Mouse (Mus musculus) hindbrain, embryonic 16.5 days (tissue): ENCODE measurements around the gene Btla. TPM values are rescaled to one million over a fixed set of nuclear protein-coding genes. Genes with fewer than 3 reads are reported as not detected.

Source experiments
- ATAC-seq: fragments of 200-750 bp; cut with Nextera tagmentation; 2 replicates; pipeline ENCODE4 v1.8.0; 2017; ENCODE audit warnings: moderate TSS enrichment, moderate library complexity
- H3K27ac ChIP-seq: fragments of 300-500 bp; sonication (generic); 2 replicates; pipeline ENCODE4 v1.5.1; 2014; ENCODE audit warnings: low read depth, mild to moderate bottlenecking, control low read depth, low read length, moderate library complexity
- H3K27me3 ChIP-seq: fragments of 300-500 bp; sonication (generic); replicated peaks from 2 replicates; pipeline ENCODE4 v1.6.1; 2014; ENCODE audit warnings: low read length; ENCODE audit not compliant: control insufficient read depth, insufficient read depth
- H3K36me3 ChIP-seq: fragments of 300-500 bp; sonication (generic); 2 replicates; pipeline ENCODE4 v1.6.1; 2014; ENCODE audit warnings: mild to moderate bottlenecking, low read length, moderate library complexity, mixed read lengths; ENCODE audit not compliant: control insufficient read depth, insufficient read depth
- H3K4me1 ChIP-seq: fragments of 300-500 bp; sonication (generic); 2 replicates; pipeline ENCODE4 v1.6.1; 2014; ENCODE audit warnings: low read depth, low read length; ENCODE audit not compliant: control insufficient read depth, insufficient read depth
- H3K4me2 ChIP-seq: fragments of 300-500 bp; sonication (generic); 2 replicates; pipeline ENCODE4 v1.6.1; 2014; ENCODE audit warnings: mild to moderate bottlenecking, low read length, control low read depth, moderate library complexity
- H3K4me3 ChIP-seq: fragments of 300-500 bp; sonication (generic); 2 replicates; pipeline ENCODE4 v1.5.1; 2014; ENCODE audit warnings: mild to moderate bottlenecking, low read length, control low read depth, moderate library complexity
- H3K9ac ChIP-seq: fragments of 300-500 bp; sonication (generic); 2 replicates; pipeline ENCODE4 v1.6.1; 2014; ENCODE audit warnings: low read depth, mild to moderate bottlenecking, control low read depth, low read length, moderate library complexity
- H3K9me3 ChIP-seq: fragments of 300-500 bp; sonication (generic); 2 replicates; pipeline ENCODE4 v1.6.1; 2014; ENCODE audit warnings: mild to moderate bottlenecking, low read length, moderate library complexity; ENCODE audit not compliant: control insufficient read depth
- WGBS: fragments of 180-500 bp; shearing (Covaris S2); extraction: QIAGEN DNeasy Blood & Tissue Kit; methylation state at CpG from one replicate; pipeline ENCODE4 v1.1.7; 2014; 5-methylcytosine and 5-hydroxymethylcytosine counted together
- polyA plus RNA-seq: library from polyadenylated mRNA; unstranded; fragments of >200 nt; fragmentation: Nextera tagmentation; extraction: Ambion mirVana; gene quantifications from 2 replicates; pipeline ENCODE4 v1.2.1, GENCODE M21; 2015

The Btla gene
- polyA plus RNA-seq, result 0.06 and 0.11 TPM in 2 replicates

GRCm38 (mm10) chr16:45223648-45224388 is at the start of gene Btla:
Gene Btla, plus strand, starts transcription at chr16:45224315.
- Histone ChIP-seq H3K27ac (no peak within 1 kb of the TSS), H3K27me3 (no peaks in the 10 kb centered on the region), H3K4me3 (no peak within 1 kb of the TSS), H3K36me3 (no peaks in the 10 kb centered on the region), H3K9ac (no peak within 1 kb of the TSS), H3K4me2 (no peak within 1 kb of the TSS), H3K9me3 (no peaks in the 10 kb centered on the region), H3K4me1 (no peaks in the 10 kb centered on the region)
- ATAC-seq, result no peak
- 37% methylated on average over 10 of the region's 10 CpGs for WGBS

- WGBS, result 92% methylated on average over 2 of the region's 2 CpGs
- H3K4me1 ChIP-seq, result no peaks in the 10 kb centered on the region
- ATAC-seq, result no peak
- no peak overlapping the region for H3K27ac ChIP-seq
- no peak overlapping the region for H3K4me2 ChIP-seq
- H3K4me3 ChIP-seq, result no peak overlapping the region
- no peak overlapping the region for H3K9ac ChIP-seq
- no peaks in the 10 kb centered on the region for H3K9me3 ChIP-seq
- H3K27me3 ChIP-seq, result no peaks in the 10 kb centered on the region
- H3K36me3 ChIP-seq, result peaks cover 5% of the 10 kb centered on the region
Measured at GRCm38 (mm10) chr16:45178552-45178951, 45.6 kb upstream of the Btla start.

GRCm38 (mm10) chr16:45181824-45182223 is 42.3 kb upstream of the Btla start:
- WGBS, result 94% methylated on average over 5 of the region's 5 CpGs
- ATAC-seq, result no peak
- Histone ChIP-seq H3K4me2 (no peak overlapping the region), H3K4me1 (no peaks in the 10 kb centered on the region), H3K27ac (no peak overlapping the region), H3K9me3 (no peaks in the 10 kb centered on the region), H3K27me3 (no peaks in the 10 kb centered on the region), H3K9ac (no peak overlapping the region), H3K36me3 (peaks cover 10% of the 10 kb centered on the region), H3K4me3 (no peak overlapping the region)

- no peak overlapping the region for H3K9ac ChIP-seq
- H3K36me3 ChIP-seq, result no peaks in the 10 kb centered on the region
- H3K4me1 ChIP-seq, result no peaks in the 10 kb centered on the region
- no peaks in the 10 kb centered on the region for H3K27me3 ChIP-seq
- WGBS, result 0% methylated on average over 1 of the region's 1 CpGs
- H3K4me3 ChIP-seq, result no peak overlapping the region
- no peaks in the 10 kb centered on the region for H3K9me3 ChIP-seq
- H3K4me2 ChIP-seq, result no peak overlapping the region
- H3K27ac ChIP-seq, result no peak overlapping the region
- ATAC-seq, result peak; percentile 80
Measured at GRCm38 (mm10) chr16:45192613-45193012, 31.5 kb upstream of the Btla start.

GRCm38 (mm10) chr16:45196816-45197215 is 27.3 kb upstream of the Btla start:
- no peak overlapping the region for H3K4me2 ChIP-seq
- peak; percentile 95 for ATAC-seq
- no peak overlapping the region for H3K27ac ChIP-seq
- 29% methylated on average over 6 of the region's 6 CpGs for WGBS
- no peak overlapping the region for H3K9ac ChIP-seq
- H3K27me3 ChIP-seq, result no peaks in the 10 kb centered on the region
- H3K9me3 ChIP-seq, result no peaks in the 10 kb centered on the region
- H3K4me3 ChIP-seq, result no peak overlapping the region
- no peaks in the 10 kb centered on the region for H3K4me1 ChIP-seq
- no peaks in the 10 kb centered on the region for H3K36me3 ChIP-seq

- no peaks in the 10 kb centered on the region for H3K27me3 ChIP-seq
- H3K9ac ChIP-seq, result no peak overlapping the region
- no peak for ATAC-seq
- H3K4me3 ChIP-seq, result no peak overlapping the region
- H3K4me2 ChIP-seq, result no peak overlapping the region
- WGBS, result 91% methylated on average over 2 of the region's 2 CpGs
- H3K4me1 ChIP-seq, result no peaks in the 10 kb centered on the region
- no peaks in the 10 kb centered on the region for H3K36me3 ChIP-seq
- no peaks in the 10 kb centered on the region for H3K9me3 ChIP-seq
- no peak overlapping the region for H3K27ac ChIP-seq
Measured at GRCm38 (mm10) chr16:45201395-45201794, 22.7 kb upstream of the Btla start.

- H3K36me3 ChIP-seq, result no peaks in the 10 kb centered on the region
- whole genome bisulfite sequencing, result 90% methylated on average over 4 of the region's 4 CpGs
- H3K4me1 ChIP-seq, result no peaks in the 10 kb centered on the region
- ATAC-seq, result no peak
- no peaks in the 10 kb centered on the region for H3K9me3 ChIP-seq
- no peak overlapping the region for H3K4me2 ChIP-seq
- H3K4me3 ChIP-seq, result no peak overlapping the region
- no peaks in the 10 kb centered on the region for H3K27me3 ChIP-seq
- no peak overlapping the region for H3K9ac ChIP-seq
- H3K27ac ChIP-seq, result no peak overlapping the region
Measured at GRCm38 (mm10) chr16:45204438-45204837, 19.7 kb upstream of the Btla start.

- H3K36me3 ChIP-seq, result no peaks in the 10 kb centered on the region
- H3K4me1 ChIP-seq, result no peaks in the 10 kb centered on the region
- no peaks in the 10 kb centered on the region for H3K27me3 ChIP-seq
- no peak overlapping the region for H3K9ac ChIP-seq
- ATAC-seq, result no peak
- H3K9me3 ChIP-seq, result no peaks in the 10 kb centered on the region
- WGBS, result 61% methylated on average over 12 of the region's 12 CpGs
- H3K27ac ChIP-seq, result no peak overlapping the region
- no peak overlapping the region for H3K4me2 ChIP-seq
- H3K4me3 ChIP-seq, result no peak overlapping the region
Measured at GRCm38 (mm10) chr16:45204859-45205670, 19.1 kb upstream of the Btla start.

- H3K4me3 ChIP-seq, result no peak overlapping the region
- H3K36me3 ChIP-seq, result no peaks in the 10 kb centered on the region
- no peak overlapping the region for H3K9ac ChIP-seq
- WGBS, result 63% methylated on average over 2 of the region's 2 CpGs
- no peaks in the 10 kb centered on the region for H3K27me3 ChIP-seq
- H3K27ac ChIP-seq, result no peak overlapping the region
- no peaks in the 10 kb centered on the region for H3K9me3 ChIP-seq
- H3K4me1 ChIP-seq, result no peaks in the 10 kb centered on the region
- H3K4me2 ChIP-seq, result no peak overlapping the region
- ATAC-seq, result no peak
Measured at GRCm38 (mm10) chr16:45222016-45222415, 2.1 kb upstream of the Btla start.
